8 mouse cellular contexts compared by ENCODE assay signal in the genomic region with DNA sequence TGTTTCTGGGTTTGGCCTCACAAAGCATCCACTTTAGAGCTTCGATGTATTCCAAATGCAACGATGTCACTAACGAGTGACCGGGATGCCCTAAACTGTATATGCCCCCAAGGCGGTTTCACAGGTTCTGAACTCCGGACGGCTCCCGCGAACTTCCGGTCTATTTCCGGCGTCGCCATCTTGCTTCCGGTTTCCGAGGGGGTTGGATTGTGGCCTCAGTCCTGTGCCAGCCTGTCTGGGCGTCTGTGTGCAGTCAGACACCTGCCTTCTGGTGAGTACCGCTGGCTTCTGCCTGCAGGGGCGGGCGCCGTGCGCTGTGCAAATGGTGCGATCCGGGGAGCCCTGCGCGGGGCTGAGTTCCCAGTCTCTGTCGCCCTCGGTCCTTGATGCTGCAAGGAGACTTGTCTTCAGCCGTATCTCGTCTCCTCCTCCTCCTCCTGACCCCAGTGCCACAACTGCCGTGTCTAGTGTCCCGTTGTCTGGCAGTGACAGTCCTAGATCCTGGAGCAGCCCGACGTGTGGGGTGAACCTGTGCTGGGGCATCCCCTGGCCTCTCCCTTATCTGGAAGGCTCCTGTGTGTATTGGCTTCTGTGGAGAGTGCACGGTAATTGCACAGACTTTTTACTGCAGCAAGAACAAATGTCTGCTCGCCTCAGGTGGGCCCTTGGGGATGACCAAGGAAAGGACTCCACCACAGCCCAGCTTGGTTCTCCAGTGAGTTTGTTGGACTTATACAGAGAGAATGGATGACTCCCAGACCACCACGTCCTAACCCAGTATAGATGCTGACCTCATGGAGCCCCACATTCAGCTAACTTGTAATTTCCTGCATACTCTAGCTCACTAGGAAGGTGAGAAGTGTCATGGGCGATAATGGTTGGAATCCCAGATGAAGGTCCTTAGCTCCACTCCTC. TPM values are rescaled to one million over a fixed set of nuclear protein-coding genes. Genes with fewer than 3 reads are reported as not detected.
DNase-seq lines count a peak whose midpoint lies in the region; ATAC-seq and TF ChIP-seq lines count a peak whose summit lies in the region.

A gene (plus strand): TSS at position 178 of the 915 bp plus-strand sequence.

- no peak for TF ChIP-seq CTCF in testis, adult 2 months (IDR thresholded peaks at IDR 0.05; ENCODE audit: control insufficient read depth, insufficient read depth, insufficient replicate concordance, low read depth, low read length)

- DNase-seq in ES-E14 (ENCODE audit: low read depth, low spot score) = peak; percentile 72
- peak; percentile 70 for DNase-seq in cerebellum, adult 11 months
- peak; percentile 89 for DNase-seq in forebrain, embryonic 14.5 days (ENCODE audit: low spot score)
- peak; percentile 63 to 78 for DNase-seq in heart, postnatal 14 days
- peak; percentile 76 for DNase-seq in large intestine, adult 2 months (ENCODE audit: low read depth, low spot score)
- DNase-seq in lung, adult 18-20 months = peak; percentile 80 to 83

- in situ Hi-C loops in ES-E14 (cut with MboI; ENCODE audit: low sequenced_read_pairs in 2 of 2, unreplicated experiment in 2 of 2) = no loop called here

- H3K36me3 ChIP-seq in ES-E14 (ENCODE audit: control insufficient read depth, insufficient read depth, low read length, poor library complexity, severe bottlenecking) = peaks cover 3% of the 10 kb centered on the region; the same call in 1 of the 2 replicates
- peaks cover 28% of the 10 kb centered on the region for H3K36me3 ChIP-seq in forebrain, embryonic 14.5 days (ENCODE audit: control insufficient read depth, insufficient read depth, low read length)
- H3K36me3 ChIP-seq in neural tube, embryonic 14.5 days (ENCODE audit: control insufficient read depth, insufficient read depth, low read length) = 0 out of 2 replicates have a peak, but pooled peaks cover 3% of the 10 kb centered on the region
- H3K36me3 ChIP-seq in testis, adult 2 months (ENCODE audit: control insufficient read depth, insufficient read depth, low read length) = no peaks in the 10 kb centered on the region; the same call in none of the 2 replicates

- no peaks in the 10 kb centered on the region for H3K9me3 ChIP-seq in ES-E14 (ENCODE audit: control insufficient read depth, insufficient read depth, low read depth, low read length)
- H3K9me3 ChIP-seq in forebrain, embryonic 14.5 days (replicated peaks; ENCODE audit: control insufficient read depth, low read length) = no peaks in the 10 kb centered on the region
- H3K9me3 ChIP-seq in neural tube, embryonic 14.5 days (ENCODE audit: control insufficient read depth, low read length) = no peaks in the 10 kb centered on the region

- WGBS in forebrain, embryonic 14.5 days = 3% methylated on average over 37 of the region's 37 CpGs
- WGBS in large intestine, adult 2 months = 2% methylated on average over 37 of the region's 37 CpGs
- 8% methylated on average over 37 of the region's 37 CpGs for WGBS in neural tube, embryonic 14.5 days

- peak within 1 kb of the TSS; percentile 83 to 85 for H3K4me3 ChIP-seq in ES-E14 (ENCODE audit: insufficient read depth in 1 of 2, low read depth in 1 of 2, low read length in 2 of 2, poor library complexity in 1 of 2, severe bottlenecking in 1 of 2)
- H3K4me3 ChIP-seq in forebrain, embryonic 14.5 days (ENCODE audit: low read depth, low read length) = peak within 1 kb of the TSS; percentile 66
- H3K4me3 ChIP-seq in neural tube, embryonic 14.5 days (ENCODE audit: low read depth, low read length) = peak within 1 kb of the TSS; percentile 70
- H3K4me3 ChIP-seq in testis, adult 2 months (ENCODE audit: control insufficient read depth, low read depth, low read length) = peak within 1 kb of the TSS; percentile 95

- intact Hi-C loops in heart, postnatal 14 days (cut with DNase I) = no loop called here

- H3K9ac ChIP-seq in ES-E14 (ENCODE audit: insufficient read depth, low read depth, low read length, poor library complexity, severe bottlenecking) = peak within 1 kb of the TSS; percentile 70
- peak within 1 kb of the TSS; percentile 85 for H3K9ac ChIP-seq in forebrain, embryonic 14.5 days (ENCODE audit: low read length)
- H3K9ac ChIP-seq in neural tube, embryonic 14.5 days (replicated peaks; ENCODE audit: low read depth, low read length) = peak within 1 kb of the TSS; percentile 87

- H3K27ac ChIP-seq in ES-E14 (ENCODE audit: insufficient read depth, low read depth, low read length, poor library complexity, severe bottlenecking) = no peak within 1 kb of the TSS
- H3K27ac ChIP-seq in forebrain, embryonic 14.5 days (ENCODE audit: low read depth, low read length) = peak within 1 kb of the TSS; percentile 86
- H3K27ac ChIP-seq in neural tube, embryonic 14.5 days (ENCODE audit: low read depth, low read length) = peak within 1 kb of the TSS; percentile 87
- peak within 1 kb of the TSS; percentile 68 for H3K27ac ChIP-seq in testis, adult 2 months (ENCODE audit: control insufficient read depth, insufficient read depth, low read depth, low read length)

- peak; percentile 95 for ATAC-seq in forebrain, embryonic 14.5 days
- ATAC-seq in neural tube, embryonic 14.5 days (ENCODE audit: low read depth) = peak; percentile 94

- H3K27me3 ChIP-seq in forebrain, embryonic 14.5 days (replicated peaks; ENCODE audit: control insufficient read depth, insufficient read depth, low read length) = no peaks in the 10 kb centered on the region
- no peaks in the 10 kb centered on the region for H3K27me3 ChIP-seq in neural tube, embryonic 14.5 days (ENCODE audit: control insufficient read depth, insufficient read depth, low read length)
- H3K27me3 ChIP-seq in testis, adult 2 months (ENCODE audit: control insufficient read depth, insufficient read depth, low read length) = no peaks in the 10 kb centered on the region

- no peaks in the 10 kb centered on the region for H3K4me1 ChIP-seq in ES-E14 (ENCODE audit: control insufficient read depth in 2 of 2, insufficient read depth in 2 of 2, low read length in 2 of 2, poor library complexity in 1 of 2)
- H3K4me1 ChIP-seq in forebrain, embryonic 14.5 days (ENCODE audit: control insufficient read depth, insufficient read depth, low read length) = peaks cover 6% of the 10 kb centered on the region; the same call in 1 of the 2 replicates
- H3K4me1 ChIP-seq in neural tube, embryonic 14.5 days (ENCODE audit: control insufficient read depth, insufficient read depth, low read length) = peaks cover 20% of the 10 kb centered on the region; the same call in 1 of the 2 replicates
- H3K4me1 ChIP-seq in testis, adult 2 months (ENCODE audit: control insufficient read depth, insufficient read depth, low read length) = peaks cover 5% of the 10 kb centered on the region

- H3K4me2 ChIP-seq in forebrain, embryonic 14.5 days (ENCODE audit: low read length) = peak within 1 kb of the TSS; percentile 78
- H3K4me2 ChIP-seq in neural tube, embryonic 14.5 days (ENCODE audit: low read depth, low read length) = peak within 1 kb of the TSS; percentile 78

- TF ChIP-seq POLR2A in testis, adult 2 months (IDR thresholded peaks at IDR 0.05; ENCODE audit: control insufficient read depth, low read depth, low read length) = no peak; the same call in 1 of the 2 replicates

TF ChIP-seq in ES-E14, 5 proteins besides CTCF, POLR2A, EP300 and RAD21:
- TF ChIP-seq MAFK (IDR thresholded peaks at IDR 0.05; ENCODE audit: insufficient read depth, low read depth, low read length) (no peak), ZC3H11A (IDR thresholded peaks at IDR 0.05; ENCODE audit: borderline replicate concordance, low read depth, low read length) (no peak), ZNF384 (IDR thresholded peaks at IDR 0.05; ENCODE audit: low read depth, low read length) (no peak), CHD2 (IDR thresholded peaks at IDR 0.05; ENCODE audit: low read depth, low read length) (no peak), HCFC1 (IDR thresholded peaks at IDR 0.05; ENCODE audit: borderline replicate concordance, insufficient read depth, low read length) (peak; percentile 52; the same call in 1 of the 2 replicates)

RNA-seq across cellular contexts. Expression of the gene that starts here (rescaled TPM):
- total RNA-seq in ES-E14 (2012; rRNA removed) = 5.3 and 5.7 TPM in 2 replicates
- polyA plus RNA-seq in forebrain, embryonic 14.5 days (2014; fragmentation: Nextera tagmentation; extraction: Ambion mirVana) = 11.9 and 13.4 TPM in 2 replicates
- 1 to 10 TPM; 3.2 to 3.6 TPM for total RNA-seq in heart, postnatal 14 days (2021)
- 1.3 and 2.8 TPM in 2 replicates for polyA plus RNA-seq in large intestine, adult 2 months (2012; rRNA removed)
- 12.3 and 14.8 TPM in 2 replicates for polyA plus RNA-seq in neural tube, embryonic 14.5 days (2014; fragmentation: Nextera tagmentation; extraction: Ambion mirVana)
- polyA plus RNA-seq in testis, adult 2 months (2012; rRNA removed) = 3.1 and 9.7 TPM in 2 replicates
